Comparison of ENCODE assay signal across 1 mouse cellular context in genomic region chr5:139324691-139325394, GRCm38 (mm10).
TF ChIP-seq lines count a peak whose summit lies in the region.

No protein-coding gene starts in this region.

TF ChIP-seq in CH12.LX, 34 proteins besides CTCF, POLR2A, EP300 and RAD21 (continued from another document):
- TF ChIP-seq ZKSCAN1 (IDR thresholded peaks at IDR 0.05; ENCODE audit: borderline replicate concordance, low read depth, low read length) (no peak), JUND (conservative IDR thresholded peaks at IDR 0.05; ENCODE audit: low read depth, low read length) (peak; percentile 43; the same call in 1 of the 2 replicates), MXI1 (IDR thresholded peaks at IDR 0.05; ENCODE audit: low read depth, low read length) (peak; percentile 73), CHD2 (IDR thresholded peaks at IDR 0.05; ENCODE audit: low read length) (peak; percentile 68; the same call in 1 of the 2 replicates), TBP (conservative IDR thresholded peaks at IDR 0.05; ENCODE audit: low read depth, low read length) (no peak), RCOR1 (conservative IDR thresholded peaks at IDR 0.05; ENCODE audit: low read depth, low read length) (0 out of 2 replicates have a peak, but pooled peaks have one; percentile 39), IRF4 (IDR thresholded peaks at IDR 0.05; ENCODE audit: low read depth, low read length) (0 out of 2 replicates have a peak, but pooled peaks have one; percentile 29), JUN (IDR thresholded peaks at IDR 0.05; ENCODE audit: insufficient read depth, low read depth, low read length) (peak; percentile 59), KAT2A (IDR thresholded peaks at IDR 0.05; ENCODE audit: insufficient replicate concordance, low read length) (no peak), ELF1 (IDR thresholded peaks at IDR 0.05; ENCODE audit: low read depth, low read length) (no peak), PAX5 (IDR thresholded peaks at IDR 0.05; ENCODE audit: low read length) (no peak), BHLHE40 (IDR thresholded peaks at IDR 0.05; ENCODE audit: low read depth, low read length) (peak; percentile 44; the same call in 1 of the 2 replicates), SIN3A (IDR thresholded peaks at IDR 0.05; ENCODE audit: low read length) (no peak; the same call in 1 of the 2 replicates), GABPA (IDR thresholded peaks at IDR 0.05; ENCODE audit: insufficient replicate concordance, low read depth, low read length) (no peak), TCF12 (IDR thresholded peaks at IDR 0.05; ENCODE audit: low read depth, low read length) (peak; percentile 7; the same call in 1 of the 2 replicates), MAZ (IDR thresholded peaks at IDR 0.05; ENCODE audit: low read depth, low read length) (no peak), NELFE (IDR thresholded peaks at IDR 0.05; ENCODE audit: low read depth, low read length) (no peak), CHD1 (IDR thresholded peaks at IDR 0.05; ENCODE audit: low read depth, low read length) (0 out of 2 replicates have a peak, but pooled peaks have one; percentile 34), ZMIZ1 (IDR thresholded peaks at IDR 0.05; ENCODE audit: low read depth, low read length) (0 out of 2 replicates have a peak, but pooled peaks have one; percentile 48), ETS1 (conservative IDR thresholded peaks at IDR 0.05; ENCODE audit: low read depth, low read length) (no peak), USF2 (conservative IDR thresholded peaks at IDR 0.05; ENCODE audit: low read depth, low read length) (no peak), POLR2AphosphoS2 (IDR thresholded peaks at IDR 0.05; ENCODE audit: low read depth, low read length) (no peak), USF1 (IDR thresholded peaks at IDR 0.05; ENCODE audit: low read depth, low read length) (no peak), ZC3H11A (IDR thresholded peaks at IDR 0.05; ENCODE audit: low read depth, low read length) (no peak), NRF1 (IDR thresholded peaks at IDR 0.05; ENCODE audit: low read depth, low read length) (no peak), MAFK (IDR thresholded peaks at IDR 0.05; ENCODE audit: insufficient replicate concordance, low read length) (no peak), UBTF (IDR thresholded peaks at IDR 0.05; ENCODE audit: low read depth, low read length) (peak; percentile 72; the same call in 1 of the 2 replicates), HCFC1 (IDR thresholded peaks at IDR 0.05; ENCODE audit: low read depth, low read length) (no peak), ZNF384 (IDR thresholded peaks at IDR 0.05; ENCODE audit: low read depth, low read length) (peak; percentile 23)
